Mouse (Mus musculus) liver, postnatal 0 days (tissue): ENCODE measurements around the gene Rnf187. TPM values are rescaled to one million over a fixed set of nuclear protein-coding genes. Genes with fewer than 3 reads are reported as not detected.

Source experiments
- ATAC-seq: fragments of 200-750 bp; cut with Nextera tagmentation; 2 replicates; pipeline ENCODE4 v1.8.0; 2017; ENCODE audit warnings: mild to moderate bottlenecking, moderate library complexity
- DNase-seq: peaks from one replicate; pipeline ENCODE4 v3.0.0-alpha.2; 2016
- H3K27ac ChIP-seq: fragments of 300-500 bp; sonication (generic); 2 replicates; pipeline ENCODE4 v1.5.1; 2014; ENCODE audit warnings: antibody characterized with exemption, moderate library complexity, mild to moderate bottlenecking, low read depth
- H3K27me3 ChIP-seq: fragments of 300-500 bp; sonication (generic); 2 replicates; pipeline ENCODE4 v1.6.1; 2014; ENCODE audit warnings: low read length, control low read depth, mixed read lengths; ENCODE audit not compliant: insufficient read depth
- H3K36me3 ChIP-seq: fragments of 300-500 bp; sonication (generic); replicated peaks from 2 replicates; pipeline ENCODE4 v1.6.1; 2014; ENCODE audit warnings: mild to moderate bottlenecking, control low read depth, low read length, moderate library complexity, mixed read lengths; ENCODE audit not compliant: insufficient read depth
- H3K4me1 ChIP-seq: fragments of 300-500 bp; sonication (generic); 2 replicates; pipeline ENCODE4 v1.6.1; 2014; ENCODE audit warnings: antibody characterized with exemption, mild to moderate bottlenecking, control low read depth; ENCODE audit not compliant: insufficient read depth
- H3K4me2 ChIP-seq: fragments of 300-500 bp; sonication (generic); 2 replicates; pipeline ENCODE4 v1.6.1; 2014; ENCODE audit warnings: low read depth, mild to moderate bottlenecking, low read length, moderate library complexity, mixed read lengths
- H3K4me3 ChIP-seq: fragments of 300-500 bp; sonication (generic); 2 replicates; pipeline ENCODE4 v1.5.1; 2014; ENCODE audit warnings: low read depth, low read length
- H3K9ac ChIP-seq: fragments of 300-500 bp; sonication (generic); replicated peaks from 2 replicates; pipeline ENCODE4 v1.6.1; 2014; ENCODE audit warnings: mild to moderate bottlenecking, moderate library complexity
- H3K9me3 ChIP-seq: fragments of 300-500 bp; sonication (generic); 2 replicates; pipeline ENCODE4 v1.6.1; 2016; ENCODE audit warnings: mild to moderate bottlenecking, control low read depth, low read length, mixed read lengths
- CTCF ChIP-seq: sonication (generic); IDR thresholded peaks from 2 replicates; pipeline ENCODE4 v1.5.1; 2016; ENCODE audit warnings: antibody characterized with exemption, low read depth
- EP300 ChIP-seq: IDR thresholded peaks from 2 replicates; pipeline ENCODE4 v1.6.1; 2016; ENCODE audit warnings: antibody characterized with exemption, low read depth, mild to moderate bottlenecking
- WGBS: fragments of 180-500 bp; shearing (Covaris S2); extraction: QIAGEN DNeasy Blood & Tissue Kit; methylation state at CpG from one replicate; pipeline ENCODE4 v1.1.7; 2014; ENCODE audit not compliant: insufficient replicate concordance; 5-methylcytosine and 5-hydroxymethylcytosine counted together
- microRNA-seq: library from miRNA; unstranded; fragments of <30 nt; microRNA quantifications from one replicate; pipeline ENCODE4, GENCODE M21; 2016
- polyA plus RNA-seq: library from polyadenylated mRNA; unstranded; fragments of >200 nt; fragmentation: Nextera tagmentation; extraction: Ambion mirVana; gene quantifications from 2 replicates; pipeline ENCODE4 v1.2.1, GENCODE M21; 2015

The Rnf187 gene
- polyA plus RNA-seq, 1 experiment from 2014 or later: 85.3 TPM

DNA sequence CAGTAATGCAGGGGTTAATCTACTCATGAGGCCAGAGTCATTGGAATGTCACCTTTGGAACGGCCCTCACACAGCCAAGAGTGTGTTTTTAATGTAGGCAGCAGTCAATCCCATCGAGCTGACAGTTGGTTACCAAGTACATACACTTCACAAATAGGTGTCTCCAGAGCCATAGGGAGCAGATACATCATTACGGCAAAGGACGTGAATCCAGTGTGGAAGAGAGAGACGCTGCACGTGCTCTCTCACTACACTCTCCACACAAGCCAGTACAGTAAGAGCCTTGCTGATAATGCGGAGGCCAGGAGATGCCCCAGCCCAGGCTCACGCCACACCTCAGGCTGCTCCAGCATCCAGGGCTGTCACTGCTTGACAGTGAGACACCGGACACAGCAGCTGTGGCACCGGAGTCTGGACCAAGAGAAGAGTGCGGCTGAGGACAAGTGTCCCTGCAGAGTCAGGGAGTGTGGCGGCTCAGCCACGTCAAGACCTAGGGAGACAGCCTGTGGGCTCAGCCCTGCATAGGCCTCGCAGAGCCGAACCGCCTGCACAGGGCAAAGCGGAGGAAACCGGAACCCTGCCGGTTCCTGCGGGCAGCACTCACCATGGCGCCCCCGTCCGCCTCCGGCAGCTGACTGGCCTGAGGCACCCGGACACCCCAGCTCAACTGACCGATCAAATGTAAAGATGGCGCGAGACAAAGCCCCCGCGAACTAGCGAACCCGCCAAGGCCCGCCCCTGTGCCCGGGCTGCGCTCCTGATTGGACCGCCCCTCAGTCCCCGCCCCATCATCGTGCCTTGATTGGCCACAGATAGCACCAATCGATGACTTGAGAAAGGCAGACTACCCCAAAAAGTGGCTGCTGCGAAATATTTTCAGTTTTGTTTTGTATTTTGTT, 35.0 kb downstream of the Rnf187 start, which contains the start of gene Zfp39:
Zfp39 (minus strand) TSS at position 715 of the 899 bp plus-strand sequence.
- ATAC-seq: peak; percentile 93

DNA sequence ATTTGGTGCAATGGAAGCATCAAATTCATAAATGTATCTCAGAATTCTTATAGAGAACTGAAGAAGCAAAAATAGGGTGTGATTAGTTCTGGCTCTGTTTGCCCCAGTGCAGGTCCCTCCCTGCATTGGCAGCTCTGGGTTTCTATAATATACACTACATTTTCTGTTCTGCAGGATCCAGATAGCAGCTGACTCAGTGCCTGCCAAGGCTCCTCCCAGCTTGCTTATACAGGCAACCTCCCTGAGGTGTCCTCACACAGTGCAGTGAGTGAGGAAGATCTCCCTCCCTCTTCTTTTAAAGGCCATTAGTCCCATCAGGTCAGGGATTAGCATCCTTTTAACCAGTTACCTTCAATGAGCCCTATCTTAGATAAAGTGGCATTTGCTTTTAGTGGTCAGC, 37.6 kb downstream of the Rnf187 start:
- TF ChIP-seq EP300: peak; percentile 41; the same call in 1 of the 2 replicates
- no peak for TF ChIP-seq CTCF
- peaks cover 25% of the 10 kb centered on the region for H3K4me1 ChIP-seq

More for the DNA sequence above, 35.0 kb downstream of the Rnf187 start, which contains the start of gene Zfp39:
- Histone ChIP-seq H3K27me3 (no peaks in the 10 kb centered on the region), H3K4me3 (peak within 1 kb of the TSS; percentile 67), H3K27ac (peak within 1 kb of the TSS; percentile 96), H3K4me2 (peak within 1 kb of the TSS; percentile 87), H3K4me1 (peaks cover 25% of the 10 kb centered on the region), H3K9me3 (no peaks in the 10 kb centered on the region), H3K9ac (peak within 1 kb of the TSS; percentile 88), H3K36me3 (peaks cover 24% of the 10 kb centered on the region)
- DNase-seq: peak; percentile 97
- WGBS: under 1% methylated on average over 40 of the region's 40 CpGs
- no peak; the same call in 1 of the 2 replicates for TF ChIP-seq EP300
- no peak; the same call in 1 of the 2 replicates for TF ChIP-seq CTCF

DNA sequence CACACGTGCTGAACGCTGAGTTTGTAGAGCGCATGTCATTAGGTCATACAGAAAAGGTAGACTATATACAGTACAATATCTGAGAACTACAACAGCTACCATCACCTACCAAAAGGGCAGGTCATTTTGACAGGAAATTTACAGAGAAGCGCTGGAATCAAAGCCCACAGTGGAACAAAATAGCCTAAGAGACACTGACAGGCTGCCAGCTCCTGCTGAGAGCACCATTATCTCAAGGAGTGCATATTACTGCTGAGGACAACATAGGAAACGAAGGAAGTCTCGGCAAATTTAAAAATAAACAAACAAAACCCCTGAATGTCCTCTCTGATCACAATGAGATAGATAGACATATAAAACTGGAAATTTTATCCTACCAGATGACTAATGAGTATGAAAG, 41.2 kb downstream of the Rnf187 start:
- WGBS: 88% methylated on average over 6 of the region's 6 CpGs

More for the DNA sequence above, 37.6 kb downstream of the Rnf187 start:
- peak overlapping the region; percentile 17 for H3K27ac ChIP-seq
- peak overlapping the region; percentile 87 for H3K4me2 ChIP-seq
- no peaks in the 10 kb centered on the region for H3K9me3 ChIP-seq
- H3K9ac ChIP-seq: 0 out of 2 replicates have a peak overlapping the region, but pooled peaks have one; percentile 1
- peaks cover 47% of the 10 kb centered on the region for H3K36me3 ChIP-seq
- ATAC-seq: peak; percentile 26
- no peak for DNase-seq
- no peaks in the 10 kb centered on the region for H3K27me3 ChIP-seq
- H3K4me3 ChIP-seq: peak overlapping the region; percentile 1; the same call in 1 of the 2 replicates

DNA sequence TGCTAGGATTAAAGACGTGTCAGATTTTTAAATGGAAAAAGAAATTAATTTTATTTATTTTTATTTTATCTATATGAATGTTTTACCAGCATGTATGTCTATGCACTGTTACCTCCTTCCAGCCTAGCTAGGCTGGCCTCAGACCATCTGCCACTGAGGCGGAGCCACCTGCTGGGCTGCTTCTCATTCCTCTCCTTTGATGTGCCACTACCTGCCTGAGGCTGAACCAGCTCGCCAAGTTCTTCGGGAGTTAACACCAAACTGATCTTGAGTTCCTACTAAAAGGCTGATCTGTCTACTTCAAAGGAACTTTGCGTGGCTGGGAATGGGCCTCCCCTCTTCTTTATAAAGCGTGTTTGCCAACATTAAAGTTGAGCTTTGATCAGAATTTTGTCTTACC, 44.3 kb downstream of the Rnf187 start:
- Histone ChIP-seq H3K36me3 (peaks cover 79% of the 10 kb centered on the region), H3K4me2 (no peak overlapping the region), H3K9me3 (no peaks in the 10 kb centered on the region), H3K27me3 (no peaks in the 10 kb centered on the region), H3K4me3 (no peak overlapping the region), H3K27ac (no peak overlapping the region), H3K4me1 (no peaks in the 10 kb centered on the region; the same call in 1 of the 2 replicates), H3K9ac (no peak overlapping the region)
- TF ChIP-seq EP300: no peak
- TF ChIP-seq CTCF: no peak
- 93% methylated on average over 6 of the region's 6 CpGs for WGBS
- DNase-seq (no peak), ATAC-seq (no peak)

More for the DNA sequence above, 41.2 kb downstream of the Rnf187 start:
- TF ChIP-seq EP300 (no peak), CTCF (no peak)
- H3K4me3 ChIP-seq: no peak overlapping the region
- no peak overlapping the region for H3K4me2 ChIP-seq
- H3K9ac ChIP-seq: no peak overlapping the region
- DNase-seq: no peak
- no peak overlapping the region for H3K27ac ChIP-seq
- peaks cover 13% of the 10 kb centered on the region for H3K4me1 ChIP-seq
- H3K27me3 ChIP-seq: no peaks in the 10 kb centered on the region
- no peaks in the 10 kb centered on the region for H3K9me3 ChIP-seq
- ATAC-seq: no peak
- peaks cover 70% of the 10 kb centered on the region for H3K36me3 ChIP-seq

DNA sequence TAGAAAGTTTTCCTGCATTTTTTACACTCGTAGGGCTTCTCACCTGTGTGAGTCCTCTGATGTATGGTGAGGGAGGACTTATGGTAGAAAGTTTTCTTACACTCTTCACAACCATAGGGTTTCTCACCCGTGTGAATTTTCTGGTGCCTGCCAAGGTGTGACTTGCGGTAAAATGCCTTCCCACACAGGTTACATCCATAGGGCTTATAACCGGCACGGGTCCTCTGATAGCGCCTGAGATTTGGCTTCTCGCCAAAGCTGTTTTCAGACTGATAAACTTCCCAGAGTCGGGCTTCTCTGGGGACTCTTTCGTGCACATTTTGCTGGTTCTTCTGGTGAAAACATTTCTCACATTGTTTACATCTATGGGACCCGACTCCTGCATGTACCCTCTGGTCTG, 48.2 kb downstream of the Rnf187 start:
- DNase-seq: no peak
- Histone ChIP-seq H3K27ac (no peak overlapping the region), H3K36me3 (peaks cover 54% of the 10 kb centered on the region), H3K9ac (no peak overlapping the region), H3K4me2 (no peak overlapping the region), H3K4me3 (no peak overlapping the region), H3K9me3 (no peaks in the 10 kb centered on the region), H3K27me3 (no peaks in the 10 kb centered on the region), H3K4me1 (no peaks in the 10 kb centered on the region)
- whole genome bisulfite sequencing: 89% methylated on average over 10 of the region's 10 CpGs
- TF ChIP-seq EP300 (no peak), CTCF (no peak)
- ATAC-seq: no peak

DNA sequence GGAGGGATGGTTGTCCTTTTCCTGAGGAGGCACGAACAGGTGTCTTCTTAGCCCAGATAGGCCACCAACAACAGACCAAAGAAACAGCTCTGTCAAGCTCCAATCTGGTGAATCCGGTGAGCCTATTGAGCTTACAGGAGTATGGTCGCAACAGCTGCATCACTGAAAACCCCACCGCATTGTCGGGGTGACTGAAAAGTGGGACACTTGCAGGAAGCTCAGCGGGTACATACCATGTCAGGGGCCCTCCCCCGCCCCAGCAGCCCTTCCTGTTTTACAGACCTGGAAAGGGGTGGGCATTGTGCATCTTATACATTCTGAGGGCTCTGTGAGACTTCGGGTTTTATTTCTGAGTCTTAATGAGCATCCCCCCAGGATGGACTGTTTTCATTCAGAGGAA, 55.0 kb downstream of the Rnf187 start:
- Histone ChIP-seq H3K36me3 (peaks cover 9% of the 10 kb centered on the region; the same call in 1 of the 2 replicates), H3K27ac (no peak overlapping the region), H3K9ac (no peak overlapping the region), H3K4me3 (no peak overlapping the region), H3K4me2 (no peak overlapping the region), H3K4me1 (no peaks in the 10 kb centered on the region), H3K9me3 (no peaks in the 10 kb centered on the region), H3K27me3 (no peaks in the 10 kb centered on the region)
- WGBS: 75% methylated on average over 8 of the region's 8 CpGs
- DNase-seq (no peak), ATAC-seq (no peak)
- TF ChIP-seq CTCF: no peak
- no peak for TF ChIP-seq EP300

Small RNA genes lying within 50 kb of the gene (microRNA-seq; reads per million reads assigned to microRNA genes)
- not detected for gene Gm44313

Other genes with a start within 250 kb of the Rnf187 start
- gene Olfr319, start 239.8 kb downstream of the Rnf187 start, polyA plus RNA-seq: not detected in 2 replicates
- gene Olfr318, start 214.9 kb downstream of the Rnf187 start, polyA plus RNA-seq: not detected in 2 replicates
- gene Olfr317, start 199.7 kb downstream of the Rnf187 start, polyA plus RNA-seq: not detected in 2 replicates
- gene Olfr316, start 186.2 kb downstream of the Rnf187 start, polyA plus RNA-seq: not detected in 2 replicates
- not detected in 2 replicates for gene Olfr315, start 165.7 kb downstream of the Rnf187 start, polyA plus RNA-seq
- gene Olfr314, start 156.0 kb downstream of the Rnf187 start, polyA plus RNA-seq: not detected in 2 replicates
- 0.25 TPM in 1 of 2 replicates, not detected in the other for gene Fam183b, start 137.0 kb downstream of the Rnf187 start, polyA plus RNA-seq
- not detected in 2 replicates for gene Olfr313, start 123.9 kb downstream of the Rnf187 start, polyA plus RNA-seq
- gene Olfr312, start 109.7 kb downstream of the Rnf187 start, polyA plus RNA-seq: not detected in 2 replicates
- not detected in 2 replicates for gene Olfr311, start 99.7 kb downstream of the Rnf187 start, polyA plus RNA-seq
- 0.85 and 1.3 TPM in 2 replicates for gene Gm12258, start 91.8 kb downstream of the Rnf187 start, polyA plus RNA-seq
- 0.94 and 1.6 TPM in 2 replicates for gene 2810021J22Rik, start 71.7 kb downstream of the Rnf187 start, polyA plus RNA-seq
- gene Zfp39, start 34.7 kb downstream of the Rnf187 start, polyA plus RNA-seq: 2.8 and 3.1 TPM in 2 replicates
- gene Btnl10, start 21.0 kb downstream of the Rnf187 start, polyA plus RNA-seq: 7.9 and 9.9 TPM in 2 replicates
- gene Hist3h2ba, start 10.0 kb upstream of the Rnf187 start, polyA plus RNA-seq: 4.9 and 10.0 TPM in 2 replicates
- gene Hist3h2a, start 15.8 kb upstream of the Rnf187 start, polyA plus RNA-seq: 14.3 and 14.8 TPM in 2 replicates
- 0.11 and 0.15 TPM in 2 replicates for gene Trim17, start 15.8 kb upstream of the Rnf187 start, polyA plus RNA-seq
- 8.8 and 8.9 TPM in 2 replicates for gene Trim11, start 39.2 kb upstream of the Rnf187 start, polyA plus RNA-seq
- 0.31 and 0.49 TPM in 2 replicates for gene Obscn, start 197.5 kb upstream of the Rnf187 start, polyA plus RNA-seq
- 6.3 and 7.1 TPM in 2 replicates for gene Iba57, start 224.8 kb upstream of the Rnf187 start, polyA plus RNA-seq
- 0.29 and 0.37 TPM in 2 replicates for gene Gjc2, start 244.3 kb upstream of the Rnf187 start, polyA plus RNA-seq